Mouse (Mus musculus): Measurements from ENCODE around the gene Slc25a39.

Slc25a39 gene

DNA sequence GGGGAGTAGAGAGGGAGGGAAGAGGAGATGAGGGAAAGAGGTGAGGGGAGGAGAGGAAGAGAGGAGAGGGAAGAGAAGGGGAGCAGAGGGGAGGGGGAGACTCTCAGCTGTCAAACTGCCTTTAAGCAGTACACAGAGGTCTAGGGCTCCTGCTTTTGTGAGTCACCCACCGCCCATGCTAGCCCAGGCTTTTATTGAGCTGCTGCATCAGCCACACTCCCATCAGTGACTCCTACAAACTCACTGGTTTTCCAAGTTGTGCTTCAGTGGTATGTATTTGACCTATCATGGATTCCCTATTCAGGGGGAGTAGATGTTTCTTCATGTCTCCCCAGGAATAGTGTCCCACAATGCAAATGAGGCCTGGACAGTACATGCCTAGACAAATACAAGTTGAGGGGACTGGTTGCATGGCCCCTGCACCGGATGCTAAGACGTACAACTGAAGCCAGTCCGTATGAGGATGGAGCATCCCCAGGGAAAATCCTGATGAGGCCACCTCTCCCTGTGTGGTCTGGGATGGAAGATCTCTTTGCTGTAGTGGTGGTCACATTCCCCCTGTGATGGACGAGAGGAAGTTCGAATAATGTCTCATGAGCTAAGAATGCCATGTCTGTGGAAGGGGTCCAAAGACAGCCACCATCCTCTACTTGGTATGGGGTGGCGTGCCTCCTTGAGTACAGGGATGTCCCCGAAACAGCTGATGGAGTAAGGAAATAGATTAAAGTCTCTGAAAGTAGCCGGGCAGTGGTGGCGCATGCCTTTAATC, 7.5 kb upstream of the Slc25a39 start:
- in situ Hi-C loops (cut with MboI; ENCODE audit: low sequenced_read_pairs), result no loop called here

DNA sequence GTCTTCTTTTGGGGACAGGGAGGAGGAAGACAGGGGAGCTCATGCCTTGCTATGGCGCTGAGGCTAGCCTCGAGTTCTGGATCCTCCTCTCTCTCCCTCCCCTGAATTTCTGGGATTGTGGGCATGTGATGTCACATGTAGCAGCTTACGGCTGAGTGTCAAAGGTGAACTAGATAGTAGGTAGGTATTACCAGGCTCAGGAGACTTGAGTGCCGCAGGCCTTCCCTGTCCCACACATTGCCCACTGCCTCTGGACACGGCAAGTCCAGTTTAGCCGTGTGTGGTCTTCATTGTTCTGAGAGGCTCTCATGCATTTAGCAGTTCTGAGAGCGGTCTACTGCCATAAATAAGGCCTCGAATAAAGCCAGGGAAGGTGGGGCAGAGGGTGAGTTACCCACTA, 5.3 kb upstream of the Slc25a39 start:
- in situ Hi-C loops (cut with MboI; ENCODE audit: low sequenced_read_pairs), result loop anchor here (5.0 kb wide), 1 partner anchor 111 kb away; no protein-coding TSS in a partner anchor

DNA sequence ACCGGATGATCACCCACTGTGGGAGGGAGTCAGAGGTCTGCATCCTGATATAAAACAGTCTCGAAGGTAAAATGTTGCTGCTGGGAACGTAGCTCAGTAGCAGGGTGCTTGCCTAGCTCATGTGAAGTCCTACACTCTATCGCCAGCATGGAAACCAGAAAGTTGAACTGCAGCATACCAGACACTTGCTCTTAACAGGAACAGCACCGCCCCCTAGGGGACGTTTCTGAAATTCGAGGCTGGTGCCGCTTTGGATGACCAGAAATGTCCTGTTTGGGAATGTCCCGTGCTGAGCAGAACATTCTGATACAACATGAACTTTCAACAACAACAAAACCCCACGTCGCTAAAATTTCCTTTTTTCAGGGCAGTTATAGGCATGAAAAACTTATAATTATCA, 4.0 kb upstream of the Slc25a39 start:
- in situ Hi-C loops (cut with MboI; ENCODE audit: low sequenced_read_pairs), result loop anchor here (5.0 kb wide), 1 partner anchor 109 kb away; no protein-coding TSS in a partner anchor

DNA sequence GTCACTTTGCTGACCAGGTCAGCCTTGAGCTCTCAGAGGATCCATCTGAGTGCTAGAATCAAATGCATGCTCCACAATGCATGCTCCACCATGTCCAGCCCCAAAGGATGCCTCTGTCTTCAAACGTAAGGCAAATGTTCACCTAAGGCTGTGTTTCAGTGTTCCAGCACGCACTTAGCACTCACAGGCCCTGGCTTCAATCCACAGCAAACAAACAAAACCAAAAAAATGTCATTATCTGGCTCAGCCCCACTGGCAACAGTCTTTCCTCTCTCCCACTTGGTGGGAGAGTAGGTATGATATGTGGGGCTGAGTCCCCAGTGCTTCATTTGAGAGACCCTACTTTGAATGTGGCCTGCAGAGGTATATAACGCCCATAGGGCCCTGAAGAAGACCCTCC, 3.3 kb upstream of the Slc25a39 start:
- in situ Hi-C loops (cut with MboI; ENCODE audit: low sequenced_read_pairs), result loop anchor here (5.0 kb wide), 1 partner anchor 109 kb away; no protein-coding TSS in a partner anchor

DNA sequence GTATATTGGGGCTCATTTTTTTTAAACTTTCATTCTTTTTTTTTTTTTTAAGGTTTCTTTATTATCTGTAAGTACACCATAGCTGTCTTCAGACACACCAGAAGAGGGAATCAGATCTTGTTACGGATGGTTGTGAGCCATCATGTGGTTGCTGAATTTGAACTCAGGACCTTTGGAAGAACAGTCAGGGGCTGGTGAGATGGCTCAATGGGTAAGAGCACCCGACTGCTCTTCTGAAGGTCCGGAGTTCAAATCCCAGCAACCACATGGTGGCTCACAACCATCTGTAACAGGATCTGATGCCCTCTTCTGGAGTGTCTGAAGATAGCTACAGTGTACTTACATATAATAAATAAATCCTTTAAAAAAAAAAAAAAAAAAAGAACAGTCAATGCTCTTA, 2.6 kb upstream of the Slc25a39 start:
- in situ Hi-C loops (cut with MboI; ENCODE audit: low sequenced_read_pairs), result loop anchor here (5.0 kb wide), 1 partner anchor 108 kb away; no protein-coding TSS in a partner anchor

DNA sequence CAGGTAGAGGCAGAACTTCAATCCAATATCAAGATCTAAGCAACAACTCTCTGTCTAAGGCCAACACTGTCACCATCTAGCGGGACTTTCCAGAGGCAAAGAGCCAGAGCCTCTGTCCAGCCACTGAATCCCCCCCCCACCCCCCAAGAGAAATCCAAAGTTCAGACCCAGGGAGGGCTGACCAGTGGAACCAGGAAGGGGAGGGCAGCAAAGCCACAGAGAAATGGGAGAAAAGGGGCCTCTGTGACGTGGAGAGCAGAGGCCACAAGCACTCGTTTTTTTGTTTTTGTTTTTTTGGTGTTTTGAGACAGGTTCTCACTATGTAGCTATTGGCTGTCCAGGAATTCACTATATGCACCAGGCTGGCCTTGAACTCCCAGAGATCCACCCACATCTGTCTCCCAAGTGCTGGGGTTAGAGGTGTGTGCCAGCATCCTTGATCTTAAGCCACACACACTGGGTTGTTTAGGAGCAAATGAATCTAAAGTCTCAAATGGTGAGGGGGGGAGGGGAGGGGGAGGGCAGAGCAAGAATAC, 2.1 kb upstream of the Slc25a39 start:
- in situ Hi-C loops (cut with MboI; ENCODE audit: low sequenced_read_pairs), result loop anchor here (5.0 kb wide), 2 partner anchors 88 to 108 kb away; no protein-coding TSS in a partner anchor

DNA sequence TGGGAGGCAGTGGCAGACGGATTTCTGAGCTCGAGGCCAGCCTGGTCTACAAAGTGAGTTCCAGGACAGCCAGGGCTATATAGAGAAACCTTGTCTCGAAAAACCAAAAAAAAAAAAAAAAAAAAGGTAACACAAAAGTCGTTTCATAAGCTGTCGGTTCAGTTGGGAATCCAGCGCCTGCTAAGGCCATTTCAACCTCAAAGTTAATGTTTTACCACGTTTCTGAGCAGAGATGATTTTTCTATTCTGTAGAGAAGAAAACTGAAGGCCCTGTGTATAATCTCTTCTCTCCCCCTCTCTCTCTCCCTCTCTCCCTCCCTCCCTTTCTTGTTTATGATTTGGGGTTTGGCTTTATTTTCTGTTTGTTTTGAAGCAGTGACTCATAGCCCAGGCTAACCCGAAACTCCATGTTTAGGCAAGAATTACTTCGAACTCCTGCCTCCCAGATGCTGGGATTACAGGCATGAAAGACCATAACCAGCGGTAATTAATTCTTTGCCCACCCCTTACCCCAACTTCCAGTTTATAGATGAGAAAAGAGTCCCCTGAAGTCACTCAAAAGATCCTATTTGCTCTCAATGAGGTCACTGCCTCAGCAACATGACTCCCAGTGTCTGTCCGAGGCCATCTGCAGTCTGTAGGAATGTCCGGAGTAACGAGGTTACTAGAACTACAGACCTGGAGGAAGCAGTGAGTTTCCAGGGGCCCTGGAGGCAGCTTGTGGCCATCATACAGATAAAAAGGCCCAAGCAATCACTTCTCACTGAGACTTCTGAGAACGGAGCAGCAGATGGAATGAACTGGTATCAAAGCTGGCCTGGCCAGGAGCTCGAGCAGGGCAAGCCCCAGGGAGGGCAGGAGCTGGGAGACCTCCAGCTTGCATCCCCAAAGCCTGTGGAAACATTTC, 1.4 kb upstream of the Slc25a39 start:
- in situ Hi-C loops (cut with MboI; ENCODE audit: low sequenced_read_pairs), result loop anchor here (5.0 kb wide), 1 partner anchor 87 kb away; no protein-coding TSS in a partner anchor

DNA sequence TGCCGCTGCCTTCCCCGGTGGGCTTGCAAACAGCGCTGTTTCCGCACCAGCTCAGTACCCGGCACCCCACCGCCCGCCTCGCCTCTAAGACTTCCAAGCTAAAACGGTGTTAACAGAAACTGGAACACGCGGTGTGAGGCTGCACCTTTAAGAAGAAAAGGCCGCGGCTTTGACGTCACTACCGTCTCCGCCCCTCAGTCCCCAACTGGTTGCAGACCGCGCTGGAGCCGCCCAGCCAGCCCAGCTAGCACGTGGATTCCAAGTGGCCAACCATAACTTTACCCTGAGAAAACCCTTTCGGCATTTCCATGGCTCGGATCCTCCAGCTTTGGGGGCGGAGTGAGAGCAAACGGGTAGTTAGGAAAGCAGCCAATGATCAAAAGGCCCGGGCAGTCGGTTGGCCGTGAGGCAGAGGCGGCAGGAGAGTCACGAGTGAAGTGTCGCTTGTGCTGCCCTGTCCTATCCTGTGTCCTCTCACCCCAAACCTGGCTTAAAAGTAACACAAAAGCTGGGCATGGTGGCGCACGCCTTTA, 664 bp upstream of the Slc25a39 start:
- in situ Hi-C loops (cut with MboI; ENCODE audit: low sequenced_read_pairs), result loop anchor here (5.0 kb wide), 1 partner anchor 86 kb away; no protein-coding TSS in a partner anchor

DNA sequence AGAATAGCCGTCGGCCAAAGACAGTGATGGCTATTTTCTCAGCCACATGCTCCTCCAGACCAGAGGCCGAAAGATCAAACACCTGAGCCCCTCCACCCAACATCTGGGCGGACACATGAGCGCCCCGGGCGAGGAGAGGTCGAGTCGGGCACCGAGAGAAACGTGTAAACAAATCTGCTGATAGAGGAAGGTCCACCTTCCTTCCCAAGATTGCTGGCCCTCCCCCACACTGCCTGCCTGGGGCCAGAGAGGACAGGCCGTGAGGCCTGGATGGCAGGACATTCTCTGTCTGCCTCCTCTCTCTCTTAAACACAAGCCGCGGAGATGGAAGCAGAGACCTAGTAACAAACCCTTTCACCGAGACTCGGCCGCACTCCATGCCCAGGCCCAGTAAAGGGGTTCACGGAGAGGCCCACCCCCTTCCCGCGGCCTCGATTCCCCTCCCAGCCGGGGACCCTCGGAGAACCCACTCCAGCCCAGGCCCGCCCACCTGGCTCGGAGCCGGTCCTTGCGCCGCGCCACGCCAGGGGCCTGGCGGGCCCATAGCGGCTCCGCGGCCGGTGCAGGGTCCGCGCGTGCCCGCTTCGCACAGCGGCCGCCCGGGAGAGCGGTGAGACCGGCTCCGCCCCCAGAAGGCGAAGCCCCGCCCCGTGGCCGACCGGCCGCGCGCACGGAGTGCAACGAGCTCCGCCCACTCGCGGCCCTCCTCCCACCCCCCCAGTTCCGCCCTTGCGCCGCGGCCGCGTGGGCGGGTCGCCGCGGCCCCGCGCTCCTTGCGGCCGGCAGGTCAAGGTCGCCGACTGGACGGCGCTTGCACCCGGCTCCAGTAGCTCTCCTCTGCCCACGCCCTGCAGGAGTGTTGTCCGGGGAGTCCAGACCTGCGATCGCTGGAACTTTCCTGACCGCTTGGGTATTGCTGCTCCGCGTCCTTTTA, 579 bp downstream of the Slc25a39 start:
- in situ Hi-C loops (cut with MboI; ENCODE audit: low sequenced_read_pairs), result loop anchor here (5.0 kb wide), 1 partner anchor 85 kb away; no protein-coding TSS in a partner anchor

DNA sequence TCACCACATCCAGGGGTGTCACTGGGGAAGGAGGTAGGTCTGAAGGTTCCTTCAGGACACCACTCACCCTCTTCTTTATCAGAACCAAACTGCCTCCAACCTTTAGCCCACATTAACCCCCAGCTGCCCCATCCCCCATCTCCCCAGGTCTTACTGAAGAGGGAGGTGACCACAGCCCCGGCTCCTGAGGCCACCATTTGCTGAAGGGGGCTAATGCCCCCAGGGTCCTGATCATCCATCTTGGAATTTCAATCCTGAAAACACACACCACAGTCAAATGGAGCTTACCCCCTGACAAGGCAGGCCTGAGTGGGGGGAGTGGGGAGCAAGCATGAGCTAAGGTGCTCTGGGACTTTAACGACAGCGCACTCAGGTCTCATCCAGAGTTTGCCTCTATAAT, 1.3 kb downstream of the Slc25a39 start:
- in situ Hi-C loops (cut with MboI; ENCODE audit: low sequenced_read_pairs), result loop anchor here (5.0 kb wide), 1 partner anchor 84 kb away; no protein-coding TSS in a partner anchor

DNA sequence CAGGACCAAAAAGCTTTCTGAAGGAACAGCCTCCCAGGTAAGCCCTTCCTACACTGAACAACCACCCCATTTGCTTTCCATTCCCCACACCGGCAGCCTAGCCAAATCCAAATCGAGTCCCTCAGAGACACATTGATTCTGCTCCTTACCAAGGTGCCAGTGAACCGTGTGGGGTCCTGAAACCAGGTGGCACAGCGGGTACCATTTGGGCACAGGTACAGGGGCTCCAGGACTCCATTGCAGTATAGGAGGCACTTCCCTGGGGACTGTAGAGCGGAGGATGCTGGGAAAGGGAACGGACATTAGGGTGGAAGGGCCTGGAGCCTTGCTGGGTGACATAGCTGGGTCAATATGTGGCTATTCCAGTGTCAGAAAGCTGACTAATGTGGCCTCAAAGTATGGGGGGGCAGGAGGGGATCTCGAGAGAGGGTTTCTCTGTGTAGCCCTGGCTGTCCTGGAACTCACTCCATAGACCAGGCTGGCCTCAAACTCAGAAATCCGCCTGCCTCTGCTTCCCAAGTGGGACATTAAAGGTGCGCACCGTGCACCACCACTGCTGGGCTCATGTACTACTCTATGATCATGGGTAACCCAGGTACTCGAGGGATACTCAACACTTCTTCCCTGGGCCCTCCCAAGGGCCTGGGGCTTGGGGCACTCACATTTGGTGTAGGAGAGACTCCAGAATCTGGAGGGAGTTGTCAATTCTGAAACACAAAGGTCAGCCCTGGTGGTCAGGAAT, 2.0 kb downstream of the Slc25a39 start:
- in situ Hi-C loops (cut with MboI; ENCODE audit: low sequenced_read_pairs), result loop anchor here (5.0 kb wide), 1 partner anchor 83 kb away; no protein-coding TSS in a partner anchor

DNA sequence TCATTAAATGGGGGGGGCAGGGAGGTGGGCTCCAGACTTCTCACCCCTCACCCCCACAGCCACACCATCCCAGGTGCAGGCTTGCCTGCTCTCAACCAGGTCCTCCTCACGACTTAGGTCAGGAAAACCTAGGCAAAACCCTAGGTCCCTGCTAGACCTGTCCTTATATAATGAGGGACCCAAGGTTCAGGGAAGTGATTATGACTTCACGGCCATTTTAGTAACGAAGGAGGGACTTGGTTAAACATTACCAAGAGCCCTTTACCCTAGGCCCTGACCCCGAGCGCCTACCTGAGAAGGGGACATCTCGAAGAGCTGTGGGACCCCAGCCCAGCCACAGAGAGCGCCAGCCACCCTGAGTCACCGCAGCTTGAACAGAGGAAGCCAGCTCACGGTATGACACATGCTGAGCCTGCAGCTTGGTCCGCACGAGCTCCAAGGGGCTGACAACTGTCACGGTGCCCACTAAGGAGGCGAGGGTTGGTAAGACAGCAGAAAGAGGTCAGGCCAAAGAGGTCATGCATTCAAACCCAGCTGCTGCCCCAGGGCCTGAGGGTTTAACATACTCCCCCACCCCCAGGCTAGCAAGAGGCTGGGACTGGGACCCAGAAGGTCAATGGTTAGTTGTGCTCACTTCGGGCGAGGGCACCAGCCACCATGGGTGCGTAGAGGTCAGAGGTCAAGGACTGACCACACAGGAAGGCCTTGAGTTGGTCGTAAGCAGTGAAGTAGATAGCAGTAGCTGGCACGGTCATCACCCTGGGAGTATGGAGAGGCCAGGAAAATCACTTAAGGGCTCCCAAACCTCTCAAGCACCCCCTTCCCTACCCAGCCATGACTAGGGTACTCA, 3.4 kb downstream of the Slc25a39 start:
- in situ Hi-C loops (cut with MboI; ENCODE audit: low sequenced_read_pairs), result loop anchor here (5.0 kb wide), 1 partner anchor 82 kb away; no protein-coding TSS in a partner anchor

DNA sequence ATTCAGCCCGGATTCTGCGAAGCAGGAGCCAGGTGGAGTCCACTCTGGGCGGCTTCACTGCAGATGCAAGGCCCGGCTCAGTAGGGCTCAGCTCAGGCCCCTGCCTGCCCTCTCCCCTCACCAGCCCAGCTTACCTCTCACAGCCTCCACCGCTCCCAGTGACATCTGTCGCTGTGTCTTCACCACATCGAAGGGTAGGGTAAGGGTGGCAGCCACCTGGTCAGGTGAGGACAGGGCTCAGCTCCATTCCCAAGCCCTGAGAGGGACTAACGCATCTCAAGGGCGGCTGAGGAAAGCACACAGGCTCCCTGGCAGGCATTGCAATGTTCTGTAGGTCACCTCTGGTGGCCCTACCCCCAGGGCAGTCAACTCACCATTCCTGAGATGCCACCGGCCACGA, 4.1 kb downstream of the Slc25a39 start:
- in situ Hi-C loops (cut with MboI; ENCODE audit: low sequenced_read_pairs), result no loop called here

DNA sequence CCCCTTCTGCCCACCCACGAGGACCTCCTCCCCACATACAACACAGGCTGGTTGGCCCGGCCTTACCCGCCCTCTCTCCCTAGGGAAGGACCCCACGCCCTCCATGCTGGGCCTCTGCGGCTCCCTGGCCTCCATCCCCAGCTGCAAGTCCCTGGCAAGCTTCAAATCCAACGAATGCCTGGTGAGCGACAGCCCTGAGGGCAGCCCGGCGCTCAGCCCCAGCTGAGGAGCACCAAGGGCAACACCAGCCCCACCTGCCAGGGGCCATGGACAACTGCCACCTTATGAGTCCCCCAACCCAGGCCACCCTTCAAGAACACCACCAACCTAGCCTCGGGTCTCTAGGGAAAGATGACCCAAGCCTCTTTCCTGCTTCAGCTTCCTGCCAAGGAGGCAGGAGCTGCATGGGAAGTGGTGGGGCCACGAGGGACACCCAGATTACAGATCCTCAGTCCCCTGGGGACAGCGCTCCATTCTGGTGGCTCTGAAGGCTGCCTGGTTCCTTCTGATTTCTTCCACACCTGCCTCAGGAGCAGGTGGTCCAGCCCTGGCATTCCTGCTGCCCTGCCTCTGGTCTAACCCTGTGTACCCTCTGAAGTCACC, 5.7 kb downstream of the Slc25a39 start:
- in situ Hi-C loops (cut with MboI; ENCODE audit: low sequenced_read_pairs), result no loop called here

DNA sequence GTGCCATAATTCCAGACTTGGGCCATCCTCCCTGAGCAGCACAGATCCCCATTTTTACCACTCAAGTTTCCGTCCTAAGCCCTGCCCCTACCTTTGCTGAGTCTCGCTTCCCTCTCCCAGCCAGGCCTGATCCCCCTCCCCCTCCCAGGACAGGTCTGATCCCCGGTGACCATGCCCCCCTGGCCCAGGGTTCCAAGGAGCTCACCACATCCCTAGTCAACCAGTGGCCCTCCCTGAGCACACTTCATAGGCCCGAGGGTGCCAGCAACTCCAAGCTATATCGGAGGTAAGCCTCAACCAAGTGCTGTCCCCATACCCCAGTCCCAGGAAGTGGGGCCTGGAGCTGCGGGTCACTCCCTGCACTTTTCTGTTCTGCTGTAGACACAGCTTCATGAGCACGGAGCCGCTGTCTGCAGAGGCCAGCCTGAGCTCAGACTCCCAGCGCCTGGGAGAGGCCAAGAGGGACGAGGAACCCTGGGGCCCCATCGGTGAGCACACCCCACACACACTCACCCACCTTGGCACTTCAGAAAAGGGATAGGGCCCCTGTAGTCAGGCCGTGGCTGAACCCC, 7.1 kb downstream of the Slc25a39 start:
- in situ Hi-C loops (cut with MboI; ENCODE audit: low sequenced_read_pairs), result no loop called here

DNA sequence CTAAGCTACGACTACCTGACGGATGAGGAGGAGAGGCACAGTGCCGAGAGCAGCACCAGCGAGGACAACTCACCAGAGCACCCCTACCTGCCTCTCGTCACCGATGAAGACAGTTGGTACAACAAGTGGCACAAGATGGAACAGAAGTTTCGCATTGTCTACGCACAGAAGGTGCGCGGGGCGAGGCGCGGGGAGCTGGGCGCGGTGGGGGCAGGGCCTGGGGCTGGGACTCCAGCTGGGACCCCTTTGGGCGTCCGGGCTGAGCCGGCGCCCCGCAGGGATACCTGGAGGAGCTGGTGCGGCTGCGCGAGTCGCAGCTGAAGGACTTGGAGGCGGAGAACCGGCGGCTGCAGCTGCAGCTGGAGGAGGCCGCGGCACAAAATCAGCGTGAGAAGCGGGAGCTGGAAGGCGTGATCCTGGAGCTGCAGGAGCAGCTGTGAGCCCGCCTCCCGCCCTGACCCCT, 8.1 kb downstream of the Slc25a39 start:
- in situ Hi-C loops (cut with MboI; ENCODE audit: low sequenced_read_pairs), result no loop called here

DNA sequence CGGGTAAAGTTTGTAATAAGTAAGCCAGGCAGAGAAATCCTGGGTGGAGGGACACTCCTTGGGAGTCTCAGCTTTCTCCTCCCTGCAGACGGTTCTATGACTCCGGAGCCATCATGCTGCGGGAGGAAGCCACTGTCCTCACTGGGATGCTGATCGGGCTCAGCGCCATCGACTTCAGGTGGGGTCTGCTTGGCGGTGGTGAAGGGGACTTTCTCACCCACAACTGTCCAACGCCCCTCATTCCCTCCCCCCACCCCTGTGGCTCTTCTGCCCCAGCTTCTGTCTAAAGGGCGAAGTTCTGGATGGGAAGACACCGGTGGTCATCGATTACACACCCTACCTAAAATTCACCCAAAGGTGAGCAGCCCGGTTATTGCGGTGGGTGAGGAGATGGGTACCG, 8.6 kb downstream of the Slc25a39 start:
- in situ Hi-C loops (cut with MboI; ENCODE audit: low sequenced_read_pairs), result no loop called here
